Mouse (Mus musculus) MEL (cell line): ENCODE results near the gene Gm20521. TPM values are rescaled to one million over a fixed set of nuclear protein-coding genes. Genes with fewer than 3 reads are reported as not detected.

Experiments
- DNase-seq: peaks from one replicate; pipeline ENCODE4 v3.0.0; 2011; ENCODE audit warnings: low read depth, low spot score
- H3K27ac ChIP-seq: 2 replicates; pipeline ENCODE4 v1.5.1; 2012; ENCODE audit warnings: low read depth, mild to moderate bottlenecking, control low read depth, low read length, moderate library complexity; ENCODE audit not compliant: control insufficient read depth
- H3K27me3 ChIP-seq, 2 experiments: fragments of 150-350 bp in 1 of 2; sonication (generic) in 1 of 2; 2 replicates each; pipeline ENCODE4 v1.6.1; 2012; ENCODE audit warnings: low read length in 2 of 2, mild to moderate bottlenecking in 2 of 2, improper control_type of control experiment in 1 of 2, moderate library complexity in 1 of 2; ENCODE audit not compliant: insufficient read depth in 2 of 2, control insufficient read depth in 1 of 2
- H3K36me3 ChIP-seq, 2 experiments: 2 replicates each; pipeline ENCODE4 v1.6.1; 2012 to 2014; ENCODE audit warnings: low read length in 2 of 2, improper control_type of control experiment in 1 of 2, inconsistent platforms in 1 of 2, mild to moderate bottlenecking in 1 of 2; ENCODE audit not compliant: insufficient read depth in 2 of 2, control insufficient read depth in 1 of 2
- H3K4me1 ChIP-seq, 2 experiments: fragments of 150-350 bp in 1 of 2; sonication (generic) in 1 of 2; 2 replicates each; pipeline ENCODE4 v1.6.1; 2012; ENCODE audit warnings: low read length in 2 of 2, improper control_type of control experiment in 1 of 2, mild to moderate bottlenecking in 1 of 2; ENCODE audit not compliant: insufficient read depth in 2 of 2, control insufficient read depth in 1 of 2
- H3K4me3 ChIP-seq, 2 experiments: fragments of 150-350 bp in 1 of 2; sonication (generic) in 1 of 2; 2 replicates each; pipeline ENCODE4 v1.5.1; 2012; ENCODE audit warnings: low read depth in 2 of 2, low read length in 2 of 2, mild to moderate bottlenecking in 2 of 2, moderate library complexity in 2 of 2, control low read depth in 1 of 2, improper control_type of control experiment in 1 of 2; ENCODE audit not compliant: control insufficient read depth in 1 of 2, insufficient read depth in 1 of 2
- H3K79me2 ChIP-seq: 2 replicates; pipeline ENCODE4 v1.6.1; 2012; ENCODE audit warnings: mild to moderate bottlenecking, low read length, moderate library complexity; ENCODE audit not compliant: control insufficient read depth, poor library complexity, insufficient read depth
- H3K9ac ChIP-seq: 2 replicates; pipeline ENCODE4 v1.6.1; 2012; ENCODE audit warnings: low read depth, mild to moderate bottlenecking, control low read depth, low read length, moderate library complexity; ENCODE audit not compliant: control insufficient read depth, poor library complexity, severe bottlenecking
- H3K9me3 ChIP-seq: fragments of 150-350 bp; sonication (generic); replicated peaks from 2 replicates; pipeline ENCODE4 v1.6.1; 2012; ENCODE audit warnings: mild to moderate bottlenecking, low read length, improper control_type of control experiment, moderate library complexity; ENCODE audit not compliant: insufficient read depth
- CHD2 ChIP-seq: IDR thresholded peaks from 2 replicates; pipeline ENCODE4 v1.6.1; 2011; ENCODE audit warnings: low read length, improper control_type of control experiment
- CTCF ChIP-seq, 3 experiments: IDR thresholded peaks in 2 of 3; conservative IDR thresholded peaks in 1 of 3; 2 replicates each; pipeline ENCODE4 v1.5.1; 2011 to 2012; ENCODE audit warnings: low read length in 3 of 3, low read depth in 2 of 3, mild to moderate bottlenecking in 2 of 3, improper control_type of control experiment in 1 of 3, inconsistent platforms in 1 of 3, mixed read lengths in 1 of 3, moderate library complexity in 1 of 3; ENCODE audit not compliant: control insufficient read depth in 1 of 3, insufficient read depth in 1 of 3, poor library complexity in 1 of 3, severe bottlenecking in 1 of 3
- E2F4 ChIP-seq: IDR thresholded peaks from 2 replicates; pipeline ENCODE4 v1.6.1; 2011; ENCODE audit warnings: low read depth, low read length, improper control_type of control experiment, borderline replicate concordance
- EP300 ChIP-seq, 2 experiments: IDR thresholded peaks; 2 replicates each; pipeline ENCODE4 v1.6.1; 2011; ENCODE audit warnings: improper control_type of control experiment in 2 of 2, low read length in 2 of 2, low read depth in 1 of 2, mild to moderate bottlenecking in 1 of 2
- GATA1 ChIP-seq: IDR thresholded peaks from 2 replicates; pipeline ENCODE4 v1.6.1; 2011; ENCODE audit warnings: low read depth, low read length, improper control_type of control experiment
- HCFC1 ChIP-seq: IDR thresholded peaks from 2 replicates; pipeline ENCODE4 v1.6.1; 2012; ENCODE audit warnings: low read depth, mild to moderate bottlenecking, inconsistent platforms, low read length, improper control_type of control experiment, moderate library complexity
- KAT2A ChIP-seq: conservative IDR thresholded peaks from 2 replicates; pipeline ENCODE4 v1.6.1; 2012; ENCODE audit warnings: low read depth, low read length, improper control_type of control experiment, inconsistent platforms
- MXI1 ChIP-seq: IDR thresholded peaks from 2 replicates; pipeline ENCODE4 v1.6.1; 2011; ENCODE audit warnings: mild to moderate bottlenecking, low read depth, low read length, improper control_type of control experiment
- MYB ChIP-seq: IDR thresholded peaks from 2 replicates; pipeline ENCODE4 v1.6.1; 2011; ENCODE audit warnings: mild to moderate bottlenecking, low read depth, low read length, improper control_type of control experiment
- NELFE ChIP-seq: IDR thresholded peaks from 2 replicates; pipeline ENCODE4 v1.6.1; 2011; ENCODE audit warnings: low read depth, low read length, improper control_type of control experiment
- RAD21 ChIP-seq: IDR thresholded peaks from 2 replicates; pipeline ENCODE4 v1.6.1; 2011; ENCODE audit warnings: mild to moderate bottlenecking, low read depth, low read length, improper control_type of control experiment
- RCOR1 ChIP-seq: IDR thresholded peaks from 2 replicates; pipeline ENCODE4 v1.6.1; 2012; ENCODE audit warnings: low read depth, mild to moderate bottlenecking, inconsistent platforms, low read length, improper control_type of control experiment
- SIN3A ChIP-seq: IDR thresholded peaks from 2 replicates; pipeline ENCODE4 v1.6.1; 2012; ENCODE audit warnings: low read length, improper control_type of control experiment, inconsistent platforms
- TBP ChIP-seq: IDR thresholded peaks from 2 replicates; pipeline ENCODE4 v1.8.0; 2011; ENCODE audit warnings: low read depth, low read length, improper control_type of control experiment
- UBTF ChIP-seq: IDR thresholded peaks from 2 replicates; pipeline ENCODE4 v1.6.1; 2012; ENCODE audit warnings: low read depth, mild to moderate bottlenecking, inconsistent platforms, low read length, improper control_type of control experiment, moderate library complexity, borderline replicate concordance; ENCODE audit not compliant: insufficient read depth
- ZMIZ1 ChIP-seq: IDR thresholded peaks from 2 replicates; pipeline ENCODE4 v1.6.1; 2012; ENCODE audit warnings: low read depth, mild to moderate bottlenecking, inconsistent platforms, low read length, improper control_type of control experiment, moderate library complexity
- polyA plus RNA-seq, 2 experiments: library from polyadenylated mRNA; stranded (reverse) in 1 of 2; unstranded in 1 of 2; fragments of >175 nt in 1 of 2; fragments of >200 nt in 1 of 2; gene quantifications; 2 replicates each; pipeline versions ENCODE4 v1.2.1 to v1.2.4; 2012; ENCODE audit warnings: low replicate concordance in 2 of 2, low read depth in 1 of 2; ENCODE audit not compliant: insufficient read length in 2 of 2, insufficient read depth in 1 of 2, missing spikeins in 1 of 2
- total RNA-seq: library from RNA; depleted of rRNA; stranded (reverse); fragments of 300-350 nt; gene quantifications from 2 replicates; pipeline ENCODE4 v1.2.3, GENCODE M21; 2012

The Gm20521 gene
- total and polyA plus RNA-seq, 3 experiments: 0.58 to 3.4 TPM; not detected in 1

DNA sequence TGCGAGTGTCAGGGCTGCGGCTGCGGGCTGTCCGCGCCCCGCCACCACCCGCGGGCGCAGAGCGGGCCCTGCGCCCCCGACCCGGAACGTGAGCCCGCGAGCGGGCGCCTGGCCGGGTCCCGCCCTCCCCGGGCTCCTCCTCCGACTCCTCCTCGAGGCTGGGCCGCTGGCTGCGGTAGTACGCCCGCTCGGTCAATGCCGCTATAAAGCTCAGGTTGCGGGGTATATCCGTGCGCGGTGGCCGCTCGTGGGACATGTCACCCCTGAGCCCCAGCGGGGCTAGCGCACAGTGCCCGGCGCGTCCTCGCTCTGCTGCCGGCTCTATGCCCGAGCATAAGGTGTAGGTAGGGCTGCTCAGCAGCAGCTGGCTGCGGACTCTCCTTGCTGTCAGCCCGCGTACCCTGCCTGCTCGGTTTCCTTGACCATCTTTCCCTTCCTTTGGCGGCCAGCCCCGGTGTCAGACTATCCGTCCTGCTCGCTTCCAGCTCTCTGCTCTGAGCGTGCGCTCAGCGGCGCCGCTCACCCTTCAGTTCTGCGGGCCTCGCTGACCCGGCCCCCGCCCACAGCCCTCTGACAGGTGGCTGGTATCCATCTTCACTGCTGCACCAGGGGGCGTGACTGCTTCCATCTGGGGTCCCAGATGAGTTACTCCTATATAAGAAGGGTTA, 6.1 kb upstream of the Gm20521 start, which contains the start of gene Ppp1r3e:
TSS of gene Ppp1r3e (minus strand) at position 503 of the 668 bp plus-strand sequence.
- H3K9me3 ChIP-seq: no peaks in the 10 kb centered on the region
- peaks cover 3 to 14% of the 10 kb centered on the region in 2 experiments for H3K4me1 ChIP-seq
- H3K4me3 ChIP-seq: peak within 1 kb of the TSS; percentile 90 to 92
- peaks cover 2% of the 10 kb centered on the region; the same call in 1 of the 2 replicates for H3K79me2 ChIP-seq
- H3K27ac ChIP-seq: no peak within 1 kb of the TSS
- TF ChIP-seq CHD2 (no peak), E2F4 (no peak), EP300 (IDR thresholded peaks at IDR 0.05; ENCODE audit: low read depth in 1 of 2, low read length in 2 of 2) (no peak), SIN3A (no peak; the same call in 1 of the 2 replicates), NELFE (no peak), RAD21 (no peak), GATA1 (no peak), TBP (0 out of 2 replicates have a peak, but pooled peaks have one; percentile 6), UBTF (0 out of 2 replicates have a peak, but pooled peaks have one; percentile 10), KAT2A (no peak), MXI1 (no peak), CTCF (IDR thresholded peaks at IDR 0.05 in 2 of 3, conservative IDR thresholded peaks at IDR 0.05 in 1 of 3; ENCODE audit: control insufficient read depth in 1 of 3, insufficient read depth in 1 of 3, low read depth in 2 of 3, low read length in 3 of 3, poor library complexity in 1 of 3, severe bottlenecking in 1 of 3) (0 out of 6 replicates have a peak, but pooled peaks of 1 of the 3 experiments have one; percentile 1), ZMIZ1 (no peak), RCOR1 (no peak)
- H3K9ac ChIP-seq: peak within 1 kb of the TSS; percentile 90
- peak; percentile 77 for DNase-seq
- no peaks in the 10 kb centered on the region for H3K27me3 ChIP-seq
- H3K36me3 ChIP-seq: peaks cover 0 to 9% of the 10 kb centered on the region in 2 experiments; a peak in 1 of 4 replicates

DNA sequence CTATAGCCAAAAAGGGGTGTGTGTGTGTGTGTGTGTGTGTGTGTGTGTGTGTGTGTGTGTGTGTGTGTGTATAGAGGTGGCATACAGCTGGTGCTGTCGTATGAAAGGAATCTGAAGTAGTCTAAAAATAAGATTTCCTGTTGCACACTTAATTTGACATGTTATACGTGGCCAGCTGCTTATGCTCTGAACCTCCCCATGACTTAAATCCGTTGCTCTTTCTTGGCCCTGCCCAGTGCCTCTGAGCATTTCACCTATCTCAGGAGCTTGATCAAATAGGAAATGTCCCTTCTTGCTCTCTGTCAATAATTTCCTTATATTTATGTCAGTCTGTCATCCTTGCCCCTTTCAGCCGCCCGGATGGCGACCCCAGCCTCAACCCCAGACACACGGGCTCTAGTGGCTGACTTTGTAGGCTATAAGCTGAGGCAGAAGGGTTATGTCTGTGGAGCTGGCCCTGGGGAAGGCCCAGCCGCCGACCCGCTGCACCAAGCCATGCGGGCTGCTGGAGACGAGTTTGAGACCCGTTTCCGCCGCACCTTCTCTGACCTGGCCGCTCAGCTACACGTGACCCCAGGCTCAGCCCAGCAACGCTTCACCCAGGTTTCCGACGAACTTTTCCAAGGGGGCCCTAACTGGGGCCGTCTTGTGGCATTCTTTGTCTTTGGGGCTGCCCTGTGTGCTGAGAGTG, 926 bp downstream of the Gm20521 start:
- Histone ChIP-seq H3K9ac (peak overlapping the region; percentile 87), H3K4me3 (peak overlapping the region; percentile 74 to 94), H3K4me1 (peaks cover 3 to 6% of the 10 kb centered on the region in 2 experiments; a peak in 3 of 4 replicates), H3K9me3 (no peaks in the 10 kb centered on the region), H3K79me2 (peaks cover 6% of the 10 kb centered on the region), H3K27me3 (no peaks in the 10 kb centered on the region), H3K36me3 (no peaks in the 10 kb centered on the region), H3K27ac (no peak overlapping the region)
- TF ChIP-seq HCFC1 (no peak), UBTF (no peak), E2F4 (no peak), MYB (no peak), CHD2 (no peak), TBP (no peak)
- no peak for DNase-seq
